Mouse (Mus musculus): ENCODE data around the gene Epsti1. TPM values are rescaled to one million over a fixed set of nuclear protein-coding genes. Genes with fewer than 3 reads are reported as not detected.
A peak's percentile ranks its signal among the peaks of the same experiment; 100 is the strongest.
"Not testable (repeated sequence)": the region's sequence is repeated elsewhere in the genome, so short reads cannot be mapped to it uniquely, and the experiment has no call there.

The Epsti1 gene
- polyA plus RNA-seq, 1 experiment from 2014 or later = 0.23 TPM

GRCm38 (mm10) chr14:77877876-77878275 lies 26.2 kb upstream of the Epsti1 start:
- H3K4me1 ChIP-seq = peaks cover 13% of the 10 kb centered on the region
- not testable (repeated sequence) for H3K9me3 ChIP-seq; H3K9ac ChIP-seq; H3K36me3 ChIP-seq; H3K27me3 ChIP-seq (replicated peaks); H3K27ac ChIP-seq (replicated peaks); ATAC-seq (ENCODE audit: extremely low read depth, insufficient number of reproducible peaks, low FRiP score, low TSS enrichment); H3K4me2 ChIP-seq; H3K4me3 ChIP-seq
- 72% methylated on average over 2 of the region's 2 CpGs for WGBS

DNA sequence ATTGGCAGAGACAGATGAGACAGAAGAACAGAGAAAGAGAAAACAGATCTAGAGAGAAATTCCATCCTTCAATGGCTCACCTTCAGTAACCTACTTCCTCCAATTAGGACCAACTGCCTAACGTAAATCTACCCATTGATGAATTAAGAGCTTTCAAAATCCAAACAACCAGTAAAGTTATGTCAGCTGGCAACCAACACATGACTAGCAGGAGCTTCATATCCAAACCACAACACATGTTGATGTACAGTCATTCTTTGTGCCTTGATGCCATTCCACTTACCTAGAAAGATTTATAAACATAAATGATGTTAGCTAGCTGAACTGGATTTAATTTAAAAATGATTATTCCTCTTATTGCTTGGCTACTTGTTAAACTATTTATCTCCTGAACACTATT lies 22.0 kb upstream of the Epsti1 start:
- WGBS = 77% methylated on average over 1 of the region's 1 CpGs
- H3K4me3 ChIP-seq = no peak overlapping the region
- no peaks in the 10 kb centered on the region for H3K27me3 ChIP-seq (replicated peaks)

GRCm38 (mm10) chr14:77882669-77883068 lies 21.4 kb upstream of the Epsti1 start:
- ATAC-seq (ENCODE audit: extremely low read depth, insufficient number of reproducible peaks, low FRiP score, low TSS enrichment) = no peak
- no peak overlapping the region for H3K4me2 ChIP-seq
- H3K27ac ChIP-seq (replicated peaks) = no peak overlapping the region
- H3K27me3 ChIP-seq (replicated peaks) = no peaks in the 10 kb centered on the region
- no peak overlapping the region for H3K9ac ChIP-seq
- H3K36me3 ChIP-seq = no peaks in the 10 kb centered on the region
- 65% methylated on average over 6 of the region's 6 CpGs for WGBS
- H3K9me3 ChIP-seq = no peaks in the 10 kb centered on the region
- H3K4me3 ChIP-seq = no peak overlapping the region
- no peaks in the 10 kb centered on the region for H3K4me1 ChIP-seq

More for the DNA sequence above, 22.0 kb upstream of the Epsti1 start:
- Histone ChIP-seq H3K27ac (replicated peaks) (no peak overlapping the region), H3K4me2 (no peak overlapping the region), H3K36me3 (no peaks in the 10 kb centered on the region), H3K9ac (no peak overlapping the region), H3K9me3 (no peaks in the 10 kb centered on the region), H3K4me1 (no peaks in the 10 kb centered on the region)
- ATAC-seq (ENCODE audit: extremely low read depth, insufficient number of reproducible peaks, low FRiP score, low TSS enrichment) = no peak

- Histone ChIP-seq H3K27me3 (replicated peaks) (no peaks in the 10 kb centered on the region), H3K4me3 (no peak overlapping the region), H3K4me2 (no peak overlapping the region), H3K9ac (no peak overlapping the region), H3K4me1 (no peaks in the 10 kb centered on the region), H3K27ac (replicated peaks) (no peak overlapping the region), H3K36me3 (no peaks in the 10 kb centered on the region), H3K9me3 (peaks cover 5% of the 10 kb centered on the region; the same call in 1 of the 2 replicates)
- 77% methylated on average over 3 of the region's 3 CpGs for WGBS
- no peak for ATAC-seq (ENCODE audit: extremely low read depth, insufficient number of reproducible peaks, low FRiP score, low TSS enrichment)
Measured at GRCm38 (mm10) chr14:77886376-77886775, 17.7 kb upstream of the Epsti1 start.

DNA sequence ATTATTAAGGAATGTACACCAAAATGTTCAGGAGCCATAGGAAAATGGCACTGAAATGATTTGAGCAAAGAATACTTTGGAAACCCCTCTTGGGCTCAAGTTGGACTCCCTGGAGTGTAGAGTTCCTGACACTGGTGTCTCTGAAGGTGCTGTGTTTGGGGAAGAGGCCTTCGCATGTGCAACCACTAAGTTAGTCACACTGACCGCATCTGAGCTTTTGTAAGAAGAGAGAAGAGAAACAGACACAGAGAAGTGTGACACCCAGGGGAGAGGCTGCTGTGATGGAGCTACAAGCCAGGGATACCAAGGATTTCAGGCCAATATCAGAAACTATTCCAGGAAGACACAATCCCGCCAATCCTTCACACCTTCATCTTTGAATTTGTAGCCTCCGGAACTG lies 17.1 kb upstream of the Epsti1 start:
- no peak overlapping the region for H3K27ac ChIP-seq (replicated peaks)
- H3K4me1 ChIP-seq = no peaks in the 10 kb centered on the region
- H3K9ac ChIP-seq = no peak overlapping the region
- no peaks in the 10 kb centered on the region for H3K36me3 ChIP-seq
- peaks cover 5% of the 10 kb centered on the region; the same call in 1 of the 2 replicates for H3K9me3 ChIP-seq
- no peak overlapping the region for H3K4me3 ChIP-seq
- H3K4me2 ChIP-seq = no peak overlapping the region
- no peak for ATAC-seq (ENCODE audit: extremely low read depth, insufficient number of reproducible peaks, low FRiP score, low TSS enrichment)
- WGBS = 71% methylated on average over 4 of the region's 4 CpGs
- H3K27me3 ChIP-seq (replicated peaks) = no peaks in the 10 kb centered on the region

DNA sequence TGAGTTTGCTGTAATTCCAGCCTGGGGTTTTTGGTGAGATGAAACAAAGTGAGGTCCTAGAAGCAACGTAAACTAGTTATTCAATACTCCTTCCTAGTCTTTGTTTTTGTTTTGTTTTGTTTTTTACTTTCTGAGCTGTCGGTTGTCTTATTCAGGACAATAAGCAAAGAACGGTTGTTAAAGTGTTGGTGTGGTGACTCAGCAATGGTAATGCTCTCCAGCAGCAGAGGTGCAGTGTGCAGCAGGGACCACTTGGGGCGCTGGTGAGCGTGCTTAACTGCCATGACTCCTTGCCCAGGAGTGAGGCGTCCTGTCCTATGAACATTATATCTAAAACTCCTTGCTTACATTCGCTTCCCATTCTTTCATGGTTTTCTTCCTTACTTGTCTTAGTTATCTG lies 14.1 kb upstream of the Epsti1 start:
- Histone ChIP-seq H3K9me3 (peaks cover 5% of the 10 kb centered on the region; the same call in 1 of the 2 replicates), H3K27ac (replicated peaks) (no peak overlapping the region), H3K4me3 (no peak overlapping the region), H3K4me2 (no peak overlapping the region), H3K4me1 (no peaks in the 10 kb centered on the region), H3K27me3 (replicated peaks) (no peaks in the 10 kb centered on the region), H3K36me3 (no peaks in the 10 kb centered on the region), H3K9ac (no peak overlapping the region)
- no peak for ATAC-seq (ENCODE audit: extremely low read depth, insufficient number of reproducible peaks, low FRiP score, low TSS enrichment)
- 80% methylated on average over 7 of the region's 7 CpGs for WGBS

GRCm38 (mm10) chr14:77895951-77896350 lies 8.1 kb upstream of the Epsti1 start:
- H3K4me1 ChIP-seq = no peaks in the 10 kb centered on the region
- H3K27me3 ChIP-seq (replicated peaks) = no peaks in the 10 kb centered on the region
- WGBS = 82% methylated on average over 3 of the region's 3 CpGs
- no peak for ATAC-seq (ENCODE audit: extremely low read depth, insufficient number of reproducible peaks, low FRiP score, low TSS enrichment)
- no peak overlapping the region for H3K27ac ChIP-seq (replicated peaks)
- no peaks in the 10 kb centered on the region for H3K9me3 ChIP-seq
- no peak overlapping the region for H3K4me2 ChIP-seq
- no peaks in the 10 kb centered on the region for H3K36me3 ChIP-seq
- H3K4me3 ChIP-seq = no peak overlapping the region
- no peak overlapping the region for H3K9ac ChIP-seq

- Histone ChIP-seq H3K4me1 (peaks cover 8% of the 10 kb centered on the region), H3K9ac (no peak overlapping the region), H3K36me3 (no peaks in the 10 kb centered on the region), H3K27ac (replicated peaks) (no peak overlapping the region), H3K4me3 (no peak overlapping the region), H3K27me3 (replicated peaks) (no peaks in the 10 kb centered on the region), H3K4me2 (no peak overlapping the region), H3K9me3 (no peaks in the 10 kb centered on the region)
- 81% methylated on average over 3 of the region's 3 CpGs for WGBS
- no peak for ATAC-seq (ENCODE audit: extremely low read depth, insufficient number of reproducible peaks, low FRiP score, low TSS enrichment)
Measured at GRCm38 (mm10) chr14:77902541-77902940, 1.5 kb upstream of the Epsti1 start.

GRCm38 (mm10) chr14:77905466-77905865 lies 1.4 kb downstream of the Epsti1 start:
- H3K4me1 ChIP-seq = peaks cover 8% of the 10 kb centered on the region
- H3K4me3 ChIP-seq = no peak overlapping the region
- no peaks in the 10 kb centered on the region for H3K27me3 ChIP-seq (replicated peaks)
- no peaks in the 10 kb centered on the region for H3K9me3 ChIP-seq
- no peak overlapping the region for H3K9ac ChIP-seq
- 44% methylated on average over 5 of the region's 5 CpGs for WGBS
- H3K36me3 ChIP-seq = no peaks in the 10 kb centered on the region
- peak overlapping the region; percentile 24; the same call in 1 of the 2 replicates for H3K4me2 ChIP-seq
- no peak for ATAC-seq (ENCODE audit: extremely low read depth, insufficient number of reproducible peaks, low FRiP score, low TSS enrichment)
- H3K27ac ChIP-seq (replicated peaks) = no peak overlapping the region

DNA sequence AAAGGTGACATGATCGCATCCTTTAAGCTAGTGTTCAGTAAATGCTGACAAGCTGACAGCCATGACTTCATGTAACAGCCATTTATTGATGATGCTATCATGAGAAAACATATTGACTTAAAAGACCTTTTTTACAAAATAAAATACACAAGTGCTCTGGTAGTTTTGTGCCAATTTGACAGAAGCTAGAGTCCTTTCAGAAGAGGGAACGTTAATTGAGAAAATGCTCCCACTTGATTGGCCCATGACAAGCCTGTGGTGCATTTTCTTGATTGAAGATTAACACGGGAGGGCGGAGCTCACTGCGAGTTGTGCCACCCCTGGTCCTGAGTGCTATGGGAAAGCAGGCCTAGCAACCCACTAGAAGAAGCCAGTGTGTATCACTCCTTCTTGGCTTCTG lies 2.5 kb downstream of the Epsti1 start:
- H3K4me2 ChIP-seq = no peak overlapping the region
- 85% methylated on average over 5 of the region's 5 CpGs for WGBS
- no peak overlapping the region for H3K27ac ChIP-seq (replicated peaks)
- H3K36me3 ChIP-seq = no peaks in the 10 kb centered on the region
- H3K4me1 ChIP-seq = peaks cover 8% of the 10 kb centered on the region
- no peak overlapping the region for H3K4me3 ChIP-seq
- no peak for ATAC-seq (ENCODE audit: extremely low read depth, insufficient number of reproducible peaks, low FRiP score, low TSS enrichment)
- no peaks in the 10 kb centered on the region for H3K9me3 ChIP-seq
- no peaks in the 10 kb centered on the region for H3K27me3 ChIP-seq (replicated peaks)
- H3K9ac ChIP-seq = no peak overlapping the region

- no peak overlapping the region for H3K4me2 ChIP-seq
- no peak overlapping the region for H3K9ac ChIP-seq
- H3K9me3 ChIP-seq = no peaks in the 10 kb centered on the region
- no peaks in the 10 kb centered on the region for H3K36me3 ChIP-seq
- no peak for ATAC-seq (ENCODE audit: extremely low read depth, insufficient number of reproducible peaks, low FRiP score, low TSS enrichment)
- no peaks in the 10 kb centered on the region for H3K4me1 ChIP-seq
- 89% methylated on average over 5 of the region's 5 CpGs for WGBS
- no peak overlapping the region for H3K4me3 ChIP-seq
- no peaks in the 10 kb centered on the region for H3K27me3 ChIP-seq (replicated peaks)
- no peak overlapping the region for H3K27ac ChIP-seq (replicated peaks)
Measured at GRCm38 (mm10) chr14:77915776-77916175, 11.7 kb downstream of the Epsti1 start.

DNA sequence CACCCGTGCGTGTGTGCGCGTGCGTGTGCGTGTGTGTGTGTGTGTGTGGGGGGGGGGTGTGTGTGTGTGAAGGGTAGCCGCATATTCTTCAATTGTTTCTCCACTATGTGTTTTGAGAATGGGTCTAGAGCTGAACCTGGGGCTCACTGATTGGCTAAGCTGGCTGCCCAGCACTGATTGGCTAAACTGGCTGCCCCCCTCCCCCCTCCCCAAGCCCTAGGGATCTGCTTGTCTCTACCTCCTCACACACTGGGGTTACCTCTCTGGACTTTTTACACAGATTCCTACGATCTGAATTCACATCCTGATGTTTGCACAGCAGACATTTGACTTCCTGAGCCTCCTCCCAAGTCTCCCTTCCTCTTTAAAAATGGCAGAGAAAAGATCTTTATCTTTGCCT lies 17.6 kb downstream of the Epsti1 start:
- WGBS = 86% methylated on average over 8 of the region's 8 CpGs
- Histone ChIP-seq H3K4me1 (peaks cover 7% of the 10 kb centered on the region; the same call in 1 of the 2 replicates), H3K9ac (no peak overlapping the region), H3K4me2 (no peak overlapping the region), H3K9me3 (no peaks in the 10 kb centered on the region), H3K27ac (replicated peaks) (no peak overlapping the region), H3K27me3 (replicated peaks) (no peaks in the 10 kb centered on the region), H3K36me3 (no peaks in the 10 kb centered on the region), H3K4me3 (no peak overlapping the region)
- ATAC-seq (ENCODE audit: extremely low read depth, insufficient number of reproducible peaks, low FRiP score, low TSS enrichment) = no peak

Measured in heart, embryonic 13.5 days (tissue).